Mouse (Mus musculus): ENCODE measurements at regions not wholly inside any gene's neighbourhood (a gene's known extent, or its start where the extent isn't known, plus 50 kb on each side); places are given as distances from the start of the nearest gene placed in this dataset.
"Not testable (repeated sequence)": the region's sequence is repeated elsewhere in the genome, so short reads cannot be mapped to it uniquely, and the experiment has no call there.

- DNase-seq (ENCODE audit: low spot score in 2 of 2): peak; percentile 3 to 14
Observed at GRCm38 (mm10) chr12:46398875-46399652, 419.7 kb downstream of the Nova1 start.

DNA sequence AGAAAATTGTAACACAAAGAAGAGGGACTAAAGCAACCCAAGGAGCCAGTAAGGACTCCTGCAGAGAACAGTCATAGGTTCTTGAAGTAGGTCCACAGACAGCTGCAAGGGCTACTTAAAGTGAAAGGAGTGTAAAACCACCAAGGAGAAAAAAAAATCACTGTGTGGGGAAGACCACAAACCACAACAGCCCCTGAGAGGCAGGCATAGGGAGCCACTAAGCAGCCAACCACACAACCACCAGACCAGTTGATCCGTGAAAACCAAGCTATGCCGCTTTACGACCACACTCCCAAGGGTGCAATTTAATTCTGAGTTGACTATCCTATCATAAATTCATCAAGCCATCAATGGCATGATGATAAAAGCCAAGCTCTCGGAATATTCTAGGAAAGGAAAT is 423.5 kb downstream of the Nova1 start:
- DNase-seq (ENCODE audit: low spot score in 2 of 2): no peak

DNA sequence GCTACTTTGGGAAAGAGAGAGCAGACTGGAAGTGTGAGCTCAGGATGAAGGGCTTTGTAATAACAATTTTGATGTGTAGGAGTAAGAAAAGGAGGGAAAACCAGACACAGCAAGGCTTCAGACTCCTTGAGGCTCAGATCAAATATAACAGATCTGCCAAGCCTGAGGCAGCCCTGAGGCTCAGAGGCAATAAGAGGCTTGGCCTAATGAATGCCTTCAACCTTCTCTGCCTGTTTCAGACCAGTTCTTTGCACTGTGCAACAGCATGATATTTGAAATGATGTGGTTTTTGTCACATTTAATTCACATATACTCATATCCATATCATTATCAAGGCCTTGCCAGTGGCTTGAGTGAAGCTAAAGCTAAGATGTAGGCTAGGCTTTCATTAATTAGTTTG is 425.0 kb downstream of the Nova1 start:
- no peak for DNase-seq (ENCODE audit: low spot score in 2 of 2)

- no peak for DNase-seq (ENCODE audit: low spot score in 2 of 2)
Observed at GRCm38 (mm10) chr12:46378914-46379313, 439.8 kb downstream of the Nova1 start.

DNA sequence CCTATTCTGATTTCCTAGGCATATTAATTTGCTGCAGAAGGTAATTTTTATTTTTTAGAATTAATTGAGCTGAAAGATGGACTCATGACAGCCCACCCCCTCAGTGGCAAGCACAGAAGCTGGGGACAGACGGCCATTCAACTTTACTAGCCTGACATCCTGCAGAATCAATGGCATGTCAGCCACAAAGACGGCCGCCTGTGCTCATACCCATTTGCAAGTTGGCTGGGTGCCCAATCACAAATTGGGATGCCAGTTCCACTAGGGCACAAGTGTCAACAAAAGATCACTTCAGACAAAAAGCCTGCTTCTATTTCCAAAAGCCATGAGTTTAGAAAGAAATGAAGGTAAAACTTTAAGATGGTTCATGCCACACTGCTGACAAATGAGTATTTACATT is 447.0 kb downstream of the Nova1 start:
- peak in 1 of 2 experiments; percentile 3 for DNase-seq (ENCODE audit: low spot score in 2 of 2)

DNA sequence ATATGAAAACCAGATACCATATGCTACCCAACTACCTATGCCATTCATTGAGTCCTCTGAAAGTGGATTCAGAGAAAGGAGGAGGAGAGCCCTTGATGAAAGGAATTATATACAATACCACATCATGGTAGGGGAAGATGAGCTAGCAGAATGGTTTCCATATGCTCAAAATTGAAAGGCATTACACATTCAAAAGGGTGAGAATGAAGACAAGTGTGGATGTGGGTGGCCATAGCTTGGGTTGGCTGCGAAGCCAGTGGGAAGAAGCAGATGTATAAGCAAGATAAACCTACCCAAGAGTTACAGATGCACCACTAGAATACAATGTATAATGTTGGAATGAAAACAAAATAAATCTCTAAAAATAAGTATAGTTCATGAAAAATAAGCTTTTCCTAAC is 485.4 kb downstream of the Nova1 start:
- peak; percentile 15 to 26 for DNase-seq (ENCODE audit: low spot score in 2 of 2)

GRCm38 (mm10) chr12:46327865-46328264 is 490.9 kb downstream of the Nova1 start:
- DNase-seq (ENCODE audit: low spot score in 2 of 2): no peak

DNA sequence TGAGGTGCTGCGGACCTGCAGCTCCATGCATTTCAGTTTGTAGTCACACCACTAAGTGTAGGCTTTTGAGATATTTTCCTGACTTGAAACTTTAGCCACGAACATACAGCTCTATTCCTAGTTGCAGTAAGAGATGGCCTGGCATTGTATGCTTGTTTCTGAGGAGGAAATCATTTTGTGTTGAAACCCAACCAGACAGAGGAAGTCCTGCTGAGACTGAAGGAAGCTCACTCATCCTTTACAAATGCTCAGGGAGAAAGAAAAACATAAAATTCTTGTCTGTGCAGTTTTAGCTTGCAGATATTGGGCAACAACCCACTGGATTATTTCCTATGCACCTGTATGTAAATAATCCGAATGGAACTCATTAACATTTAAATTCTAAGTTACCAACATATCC is 495.5 kb downstream of the Nova1 start:
- DNase-seq (ENCODE audit: low spot score in 2 of 2): no peak

DNA sequence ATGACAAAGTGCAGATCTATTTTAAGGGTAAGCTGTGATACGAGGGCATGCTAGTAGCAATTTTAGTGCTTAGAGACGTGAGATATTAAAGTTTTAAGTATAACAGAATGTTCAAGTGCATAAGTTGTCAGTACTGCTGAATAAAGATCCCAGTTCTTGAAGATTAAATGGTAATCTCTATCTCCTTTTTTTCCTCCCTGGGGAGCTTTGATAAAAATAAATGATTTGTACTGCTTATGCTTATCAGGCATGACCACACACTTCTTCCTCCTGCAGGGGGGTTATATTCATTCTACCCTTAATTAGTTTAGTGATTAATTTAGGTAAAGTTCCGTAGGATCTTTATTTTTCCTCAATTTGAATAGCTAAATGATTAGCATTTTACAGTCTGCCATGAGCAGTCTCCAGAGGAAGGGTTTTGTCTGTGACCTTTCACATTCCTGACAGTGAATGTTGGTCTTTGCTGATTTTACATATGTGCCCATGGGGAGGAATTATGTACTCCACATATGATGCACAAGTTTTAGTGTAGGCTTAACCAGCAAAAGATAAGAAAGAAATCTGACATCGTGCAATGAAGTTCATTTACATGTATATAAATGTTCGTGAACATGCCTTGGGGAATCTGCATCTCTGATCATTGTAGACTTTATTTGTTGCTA is 515.5 kb downstream of the Nova1 start:
- no peak for DNase-seq (ENCODE audit: low spot score in 2 of 2)

DNA sequence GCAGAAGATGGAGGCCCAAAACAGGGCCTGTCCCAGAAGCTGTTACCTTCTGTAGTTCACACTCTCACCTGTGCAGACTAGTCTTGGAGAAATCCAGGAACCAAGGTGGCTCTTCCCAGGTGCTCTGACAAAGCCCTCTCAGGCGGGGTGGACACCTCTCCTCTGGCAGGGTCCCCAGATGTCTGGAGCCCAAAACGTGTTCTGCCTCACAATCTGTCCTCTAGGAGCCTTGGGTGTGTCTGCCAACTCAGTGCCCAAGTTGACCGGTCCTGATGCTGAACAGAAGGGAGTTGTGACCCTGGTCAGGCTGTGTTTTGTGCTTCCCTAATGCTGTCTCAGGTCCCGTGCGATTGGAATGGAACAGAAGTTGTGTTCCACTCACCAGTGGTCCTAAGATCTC is 519.8 kb downstream of the Nova1 start:
- no peak for DNase-seq (ENCODE audit: low spot score in 2 of 2)

DNA sequence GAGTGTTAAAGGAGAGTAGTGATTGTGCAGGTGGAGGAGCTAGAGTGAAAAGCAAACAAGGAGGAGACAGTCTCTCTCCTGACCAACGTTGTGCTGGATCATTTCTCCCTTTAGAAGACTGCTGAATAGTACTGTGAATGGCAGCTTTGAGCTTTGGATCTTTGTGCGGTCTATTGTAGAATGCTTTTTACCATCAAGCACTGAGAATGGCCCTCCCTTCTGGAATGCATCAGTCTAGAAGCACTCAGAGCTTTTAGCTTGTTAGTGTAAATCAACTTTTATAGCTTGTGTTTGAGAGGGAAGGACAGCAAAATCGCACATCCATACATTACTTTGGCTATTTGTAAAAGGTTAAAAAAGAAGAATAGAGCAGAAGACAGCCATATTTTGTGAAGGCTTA is 534.2 kb downstream of the Nova1 start:
- DNase-seq (ENCODE audit: low spot score in 2 of 2): no peak

GRCm38 (mm10) chr12:46248402-46249018 is 570.2 kb downstream of the Nova1 start:
- DNase-seq (ENCODE audit: low spot score in 2 of 2): no peak

DNA sequence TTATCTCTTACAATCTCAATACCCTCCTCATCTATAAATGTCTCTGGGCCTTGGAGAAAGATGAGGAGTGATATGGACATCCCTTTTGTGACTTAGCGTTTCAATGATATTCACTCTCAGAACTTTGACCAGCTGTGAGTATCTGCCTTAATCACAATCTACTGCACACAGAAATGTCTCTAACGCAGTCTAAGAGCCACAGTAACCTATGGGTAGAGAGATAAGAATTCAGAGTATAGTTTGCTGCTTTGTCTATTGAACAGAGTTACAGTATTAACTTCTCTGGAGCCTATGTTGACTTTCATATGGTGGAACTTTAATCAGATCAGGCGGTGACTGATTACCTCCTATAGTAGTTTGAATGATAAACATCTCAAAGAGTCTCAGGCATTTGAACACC is 573.8 kb downstream of the Nova1 start:
- no peak for DNase-seq (ENCODE audit: low spot score in 2 of 2)

DNA sequence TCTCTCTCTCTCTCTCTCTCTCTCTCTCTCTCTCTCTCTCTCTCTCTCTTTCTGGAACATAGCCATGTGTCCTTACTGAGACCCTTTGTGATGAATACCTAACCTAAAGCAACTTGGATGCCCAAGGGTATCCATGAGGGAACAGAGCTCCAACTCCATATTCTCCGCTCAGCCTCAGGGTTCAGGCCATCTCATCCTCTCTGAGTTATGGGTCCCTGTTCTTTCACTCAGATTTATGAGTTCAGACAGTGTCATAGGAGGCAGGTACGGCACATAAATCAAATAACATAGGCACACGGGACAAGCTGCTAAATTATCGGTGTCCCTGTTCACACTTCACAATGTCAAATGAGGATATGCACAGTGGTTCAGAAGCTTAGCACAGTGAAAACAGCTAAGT is 586.4 kb downstream of the Nova1 start:
- DNase-seq (ENCODE audit: low spot score in 2 of 2): no peak

DNA sequence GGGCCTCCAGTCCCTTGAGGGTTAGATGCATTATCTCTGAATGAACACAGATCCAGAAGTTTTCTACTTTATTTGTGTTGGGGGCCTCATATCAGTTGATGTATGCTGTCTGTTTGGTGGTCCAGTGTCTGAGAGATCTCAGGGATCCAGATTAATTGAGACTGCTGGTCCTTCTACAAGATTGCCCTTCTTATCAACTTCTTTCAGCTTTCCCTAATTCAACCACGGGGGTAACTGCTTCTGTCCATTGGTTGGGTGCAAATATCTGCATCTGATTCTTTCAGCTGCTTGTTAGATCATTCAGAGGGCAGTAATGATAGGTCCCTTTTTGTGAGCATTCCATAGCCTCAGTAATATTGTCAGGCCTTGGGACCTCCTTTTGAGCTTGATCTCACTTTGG is 603.4 kb downstream of the Nova1 start:
- not testable (repeated sequence) for DNase-seq (ENCODE audit: low spot score in 2 of 2)

DNA sequence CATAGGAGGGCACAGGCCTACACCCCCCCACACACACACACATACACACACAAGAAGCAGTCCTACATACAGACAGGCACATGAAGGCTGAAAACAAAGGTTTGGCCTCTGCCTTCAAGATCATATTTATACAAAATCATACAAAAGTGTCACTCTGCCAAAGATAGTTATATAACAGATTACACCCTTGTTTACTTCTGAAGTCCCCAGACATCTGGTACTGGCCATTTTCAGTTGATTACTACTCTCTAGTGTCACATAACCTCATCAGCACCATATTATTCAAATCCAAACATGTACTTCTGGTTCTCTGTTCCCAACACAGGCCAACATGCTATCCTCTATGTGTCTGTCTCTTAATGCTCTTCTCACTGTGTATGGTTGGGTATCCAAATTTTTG is 619.7 kb downstream of the Nova1 start:
- DNase-seq (ENCODE audit: low spot score in 2 of 2): no peak

GRCm38 (mm10) chr12:46197482-46198101 is 621.1 kb downstream of the Nova1 start:
- DNase-seq (ENCODE audit: low spot score in 2 of 2): no peak

- no peak for DNase-seq (ENCODE audit: low spot score in 2 of 2)
Observed at GRCm38 (mm10) chr12:46194173-46194572, 624.6 kb downstream of the Nova1 start.

All from right cerebral cortex, postnatal 36 days (tissue).